Mouse (Mus musculus): ENCODE results near the gene Dclk2. TPM values are rescaled to one million over a fixed set of nuclear protein-coding genes. Genes with fewer than 3 reads are reported as not detected.
A peak's percentile ranks its signal among the peaks of the same experiment; 100 is the strongest.

Gene Dclk2
- polyA plus RNA-seq, 1 experiment from 2014 or later, result 88.8 TPM

GRCm38 (mm10) chr3:86873092-86873600 is 47.5 kb downstream of the Dclk2 start:
- DNase-seq (ENCODE audit: low spot score), result peak; percentile 43
- peak overlapping the region; percentile 38 for H3K27ac ChIP-seq

DNA sequence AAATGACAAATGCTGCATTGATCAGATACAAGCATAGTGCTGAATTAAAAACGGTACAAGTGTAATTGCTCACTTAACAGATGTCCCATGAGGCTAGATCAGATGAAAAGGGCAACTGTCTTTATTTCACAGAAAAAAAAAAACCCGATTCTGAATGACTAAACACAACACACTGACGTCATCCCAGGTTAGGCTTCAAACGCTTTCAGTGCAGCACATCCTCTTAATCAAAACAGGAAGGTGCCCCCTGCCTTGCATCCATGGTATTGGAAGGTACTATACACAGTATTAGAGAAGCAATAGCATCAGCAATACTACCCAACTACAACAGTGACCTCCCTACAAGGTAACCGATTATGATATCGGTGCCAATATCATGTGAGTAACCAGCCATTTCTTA is 49.7 kb downstream of the Dclk2 start:
- no peak for ATAC-seq (ENCODE audit: low FRiP score)
- 62% methylated on average over 6 of the region's 6 CpGs for WGBS
- Histone ChIP-seq H3K4me1 (replicated peaks; ENCODE audit: control insufficient read depth, insufficient read depth, low read length) (peaks cover 9% of the 10 kb centered on the region), H3K9me3 (ENCODE audit: control insufficient read depth, low read length) (no peaks in the 10 kb centered on the region), H3K9ac (no peak overlapping the region), H3K27ac (no peak overlapping the region), H3K36me3 (replicated peaks; ENCODE audit: control insufficient read depth, insufficient read depth) (no peaks in the 10 kb centered on the region), H3K4me3 (replicated peaks; ENCODE audit: low read length) (no peak overlapping the region), H3K4me2 (replicated peaks) (no peak overlapping the region), H3K27me3 (ENCODE audit: control insufficient read depth, insufficient read depth, low read length) (no peaks in the 10 kb centered on the region)
- DNase-seq (ENCODE audit: low spot score), result no peak

More at GRCm38 (mm10) chr3:86873092-86873600, 47.5 kb downstream of the Dclk2 start:
- ATAC-seq (ENCODE audit: low FRiP score), result peak; percentile 63; the same call in 1 of the 2 replicates
- Histone ChIP-seq H3K9me3 (ENCODE audit: control insufficient read depth, low read length) (no peaks in the 10 kb centered on the region), H3K4me1 (replicated peaks; ENCODE audit: control insufficient read depth, insufficient read depth, low read length) (peaks cover 18% of the 10 kb centered on the region), H3K36me3 (replicated peaks; ENCODE audit: control insufficient read depth, insufficient read depth) (no peaks in the 10 kb centered on the region), H3K9ac (no peak overlapping the region), H3K4me2 (replicated peaks) (no peak overlapping the region), H3K27me3 (ENCODE audit: control insufficient read depth, insufficient read depth, low read length) (no peaks in the 10 kb centered on the region), H3K4me3 (replicated peaks; ENCODE audit: low read length) (no peak overlapping the region)
- WGBS, result 30% methylated on average over 6 of the region's 6 CpGs

DNA sequence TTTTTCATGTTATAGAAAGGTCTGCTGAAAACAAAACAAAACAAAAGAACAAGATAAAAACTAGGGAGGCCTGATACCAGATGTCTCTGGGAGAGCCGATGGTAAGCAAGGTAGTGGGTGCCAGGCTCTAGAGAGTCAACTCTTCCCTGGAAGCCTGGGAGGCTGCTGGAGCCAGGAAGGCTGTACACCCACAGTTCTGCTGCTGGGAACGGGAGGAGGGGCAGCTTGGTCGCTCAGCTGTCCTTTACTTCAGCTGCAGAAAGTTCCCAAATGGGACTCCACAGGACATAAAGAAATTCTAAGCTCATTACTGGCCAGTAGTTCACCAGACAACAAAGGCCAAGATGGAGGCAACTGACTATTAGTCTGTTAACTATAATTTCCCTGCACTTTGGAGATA is 50.2 kb downstream of the Dclk2 start:
- Histone ChIP-seq H3K36me3 (replicated peaks; ENCODE audit: control insufficient read depth, insufficient read depth) (no peaks in the 10 kb centered on the region), H3K27ac (no peak overlapping the region), H3K4me3 (replicated peaks; ENCODE audit: low read length) (no peak overlapping the region), H3K27me3 (ENCODE audit: control insufficient read depth, insufficient read depth, low read length) (no peaks in the 10 kb centered on the region), H3K9me3 (ENCODE audit: control insufficient read depth, low read length) (no peaks in the 10 kb centered on the region), H3K4me2 (replicated peaks) (no peak overlapping the region), H3K9ac (no peak overlapping the region), H3K4me1 (replicated peaks; ENCODE audit: control insufficient read depth, insufficient read depth, low read length) (peaks cover 8% of the 10 kb centered on the region)
- no peak for DNase-seq (ENCODE audit: low spot score)
- 36% methylated on average over 3 of the region's 3 CpGs for WGBS
- ATAC-seq (ENCODE audit: low FRiP score), result no peak

DNA sequence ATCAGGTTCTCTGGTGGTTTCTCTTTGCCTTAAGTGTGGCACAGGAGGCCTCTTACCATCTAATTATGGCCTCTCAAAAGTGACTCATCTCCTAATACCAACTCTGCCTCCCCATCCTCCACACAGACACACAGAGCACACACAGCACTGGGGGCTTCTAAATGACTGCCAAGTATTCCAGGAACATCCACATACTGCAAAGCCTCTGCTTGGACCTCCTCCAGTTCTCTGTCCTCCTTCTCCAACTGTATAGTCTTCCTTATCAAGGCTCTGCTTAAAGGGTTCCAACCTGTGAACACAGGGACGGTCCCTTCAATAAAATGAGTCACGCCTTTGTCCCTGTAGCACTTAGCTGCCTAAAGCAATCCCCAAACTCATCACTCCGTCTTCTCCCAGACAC is 51.9 kb downstream of the Dclk2 start:
- peaks cover 5% of the 10 kb centered on the region for H3K4me1 ChIP-seq (replicated peaks; ENCODE audit: control insufficient read depth, insufficient read depth, low read length)
- no peak overlapping the region for H3K9ac ChIP-seq
- H3K27me3 ChIP-seq (ENCODE audit: control insufficient read depth, insufficient read depth, low read length), result no peaks in the 10 kb centered on the region
- H3K27ac ChIP-seq, result no peak overlapping the region
- ATAC-seq (ENCODE audit: low FRiP score) (no peak), DNase-seq (ENCODE audit: low spot score) (no peak)
- 91% methylated on average over 3 of the region's 3 CpGs for WGBS
- no peak overlapping the region for H3K4me3 ChIP-seq (replicated peaks; ENCODE audit: low read length)
- H3K4me2 ChIP-seq (replicated peaks), result no peak overlapping the region
- H3K9me3 ChIP-seq (ENCODE audit: control insufficient read depth, low read length), result no peaks in the 10 kb centered on the region
- H3K36me3 ChIP-seq (replicated peaks; ENCODE audit: control insufficient read depth, insufficient read depth), result no peaks in the 10 kb centered on the region

- Histone ChIP-seq H3K4me2 (replicated peaks) (peak overlapping the region; percentile 34), H3K9ac (0 out of 2 replicates have a peak overlapping the region, but pooled peaks have one; percentile 28), H3K27me3 (ENCODE audit: control insufficient read depth, insufficient read depth, low read length) (no peaks in the 10 kb centered on the region), H3K27ac (peak overlapping the region; percentile 59), H3K4me1 (replicated peaks; ENCODE audit: control insufficient read depth, insufficient read depth, low read length) (peaks cover 44% of the 10 kb centered on the region), H3K9me3 (ENCODE audit: control insufficient read depth, low read length) (no peaks in the 10 kb centered on the region), H3K4me3 (replicated peaks; ENCODE audit: low read length) (no peak overlapping the region), H3K36me3 (replicated peaks; ENCODE audit: control insufficient read depth, insufficient read depth) (no peaks in the 10 kb centered on the region)
- WGBS, result 19% methylated on average over 10 of the region's 10 CpGs
- no peak for DNase-seq (ENCODE audit: low spot score)
- peak; percentile 38; the same call in 1 of the 2 replicates for ATAC-seq (ENCODE audit: low FRiP score)
Measured at GRCm38 (mm10) chr3:86863327-86864008, 57.2 kb downstream of the Dclk2 start.

- peak; percentile 88 for ATAC-seq (ENCODE audit: low FRiP score)
- H3K4me2 ChIP-seq (replicated peaks), result peak overlapping the region; percentile 34
- no peaks in the 10 kb centered on the region for H3K36me3 ChIP-seq (replicated peaks; ENCODE audit: control insufficient read depth, insufficient read depth)
- no peak overlapping the region for H3K4me3 ChIP-seq (replicated peaks; ENCODE audit: low read length)
- 2% methylated on average over 3 of the region's 3 CpGs for WGBS
- H3K4me1 ChIP-seq (replicated peaks; ENCODE audit: control insufficient read depth, insufficient read depth, low read length), result peaks cover 49% of the 10 kb centered on the region
- 0 out of 2 replicates have a peak overlapping the region, but pooled peaks have one; percentile 28 for H3K9ac ChIP-seq
- no peak for DNase-seq (ENCODE audit: low spot score)
- no peaks in the 10 kb centered on the region for H3K27me3 ChIP-seq (ENCODE audit: control insufficient read depth, insufficient read depth, low read length)
- peak overlapping the region; percentile 59 for H3K27ac ChIP-seq
- no peaks in the 10 kb centered on the region for H3K9me3 ChIP-seq (ENCODE audit: control insufficient read depth, low read length)
Measured at GRCm38 (mm10) chr3:86862939-86863311, 57.7 kb downstream of the Dclk2 start.

GRCm38 (mm10) chr3:86862245-86862938 is 58.3 kb downstream of the Dclk2 start:
- Histone ChIP-seq H3K4me3 (replicated peaks; ENCODE audit: low read length) (no peak overlapping the region), H3K4me2 (replicated peaks) (peak overlapping the region; percentile 34; the same call in 1 of the 2 replicates), H3K9me3 (ENCODE audit: control insufficient read depth, low read length) (no peaks in the 10 kb centered on the region), H3K27ac (peak overlapping the region; percentile 59), H3K27me3 (ENCODE audit: control insufficient read depth, insufficient read depth, low read length) (no peaks in the 10 kb centered on the region), H3K9ac (no peak overlapping the region), H3K36me3 (replicated peaks; ENCODE audit: control insufficient read depth, insufficient read depth) (no peaks in the 10 kb centered on the region), H3K4me1 (replicated peaks; ENCODE audit: control insufficient read depth, insufficient read depth, low read length) (peaks cover 55% of the 10 kb centered on the region)
- ATAC-seq (ENCODE audit: low FRiP score), result peak; percentile 38; the same call in 1 of the 2 replicates
- no peak for DNase-seq (ENCODE audit: low spot score)
- WGBS, result 46% methylated on average over 10 of the region's 10 CpGs

GRCm38 (mm10) chr3:86859791-86860190 is 60.9 kb downstream of the Dclk2 start:
- no peak overlapping the region for H3K4me2 ChIP-seq (replicated peaks)
- WGBS, result 88% methylated on average over 2 of the region's 2 CpGs
- H3K9me3 ChIP-seq (ENCODE audit: control insufficient read depth, low read length), result no peaks in the 10 kb centered on the region
- DNase-seq (ENCODE audit: low spot score) (no peak), ATAC-seq (ENCODE audit: low FRiP score) (no peak)
- no peaks in the 10 kb centered on the region for H3K27me3 ChIP-seq (ENCODE audit: control insufficient read depth, insufficient read depth, low read length)
- H3K4me3 ChIP-seq (replicated peaks; ENCODE audit: low read length), result no peak overlapping the region
- peaks cover 57% of the 10 kb centered on the region for H3K4me1 ChIP-seq (replicated peaks; ENCODE audit: control insufficient read depth, insufficient read depth, low read length)
- H3K27ac ChIP-seq, result no peak overlapping the region
- no peak overlapping the region for H3K9ac ChIP-seq
- no peaks in the 10 kb centered on the region for H3K36me3 ChIP-seq (replicated peaks; ENCODE audit: control insufficient read depth, insufficient read depth)

DNA sequence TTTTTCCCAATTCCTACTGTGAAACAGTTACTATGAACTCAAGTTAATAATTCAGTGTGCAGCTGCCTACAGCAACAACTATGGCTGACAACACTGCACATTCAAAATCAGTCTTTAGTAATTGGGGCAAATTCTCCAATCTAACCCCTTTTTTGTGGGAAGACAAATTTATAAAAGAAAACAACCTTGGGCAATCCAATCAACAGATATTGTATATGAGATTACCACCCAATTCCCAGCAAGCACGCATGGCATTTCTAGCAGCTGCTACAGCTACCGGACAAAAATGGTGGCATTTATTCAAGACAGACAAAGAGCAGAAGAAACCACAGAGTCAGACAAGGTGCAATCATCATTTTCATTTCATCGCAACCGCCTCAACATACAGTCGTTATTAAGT is 62.0 kb downstream of the Dclk2 start:
- Histone ChIP-seq H3K27me3 (ENCODE audit: control insufficient read depth, insufficient read depth, low read length) (no peaks in the 10 kb centered on the region), H3K9me3 (ENCODE audit: control insufficient read depth, low read length) (no peaks in the 10 kb centered on the region), H3K4me1 (replicated peaks; ENCODE audit: control insufficient read depth, insufficient read depth, low read length) (peaks cover 57% of the 10 kb centered on the region), H3K4me3 (replicated peaks; ENCODE audit: low read length) (no peak overlapping the region), H3K27ac (no peak overlapping the region), H3K4me2 (replicated peaks) (no peak overlapping the region), H3K36me3 (replicated peaks; ENCODE audit: control insufficient read depth, insufficient read depth) (no peaks in the 10 kb centered on the region), H3K9ac (no peak overlapping the region)
- DNase-seq (ENCODE audit: low spot score), result no peak
- no peak for ATAC-seq (ENCODE audit: low FRiP score)
- WGBS, result 69% methylated on average over 5 of the region's 5 CpGs
